Mouse (Mus musculus) CH12.LX (cell line): ENCODE data around the gene Serpine2.

Experiments used
- CTCF ChIP-seq, 2 experiments: IDR thresholded peaks in 1 of 2; conservative IDR thresholded peaks in 1 of 2; 2 replicates each; pipeline ENCODE4 v1.5.1; 2011 to 2012; ENCODE audit warnings: low read depth in 2 of 2, low read length in 2 of 2, improper control_type of control experiment in 1 of 2, inconsistent platforms in 1 of 2, mild to moderate bottlenecking in 1 of 2, moderate library complexity in 1 of 2
- EP300 ChIP-seq: IDR thresholded peaks from 2 replicates; pipeline ENCODE4 v1.6.1; 2011; ENCODE audit warnings: low read length, improper control_type of control experiment
- MAFK ChIP-seq: IDR thresholded peaks from 2 replicates; pipeline ENCODE4 v1.6.1; 2011; ENCODE audit warnings: low read length, improper control_type of control experiment; ENCODE audit not compliant: insufficient replicate concordance
- MYC ChIP-seq: IDR thresholded peaks from 2 replicates; pipeline ENCODE4 v1.6.1; 2011; ENCODE audit warnings: low read depth, mild to moderate bottlenecking, improper control_type of control experiment, low read length
- POLR2A ChIP-seq: IDR thresholded peaks from 2 replicates; pipeline ENCODE4 v1.6.1; 2011; ENCODE audit warnings: low read depth, mild to moderate bottlenecking, improper control_type of control experiment, low read length
- USF1 ChIP-seq: IDR thresholded peaks from 2 replicates; pipeline ENCODE4 v1.6.1; 2014; ENCODE audit warnings: low read depth, mild to moderate bottlenecking, inconsistent platforms, low read length, improper control_type of control experiment
- ZC3H11A ChIP-seq: IDR thresholded peaks from 2 replicates; pipeline ENCODE4 v1.6.1; 2012; ENCODE audit warnings: low read depth, mild to moderate bottlenecking, inconsistent platforms, low read length, improper control_type of control experiment
- ZKSCAN1 ChIP-seq: IDR thresholded peaks from 2 replicates; pipeline ENCODE4 v1.6.1; 2012; ENCODE audit warnings: low read depth, inconsistent platforms, low read length, improper control_type of control experiment, borderline replicate concordance
- ZNF384 ChIP-seq: IDR thresholded peaks from 2 replicates; pipeline ENCODE4 v1.6.1; 2012; ENCODE audit warnings: low read depth, low read length, improper control_type of control experiment, inconsistent platforms

- TF ChIP-seq EP300 (no peak), POLR2A (no peak), ZKSCAN1 (no peak), MAFK (no peak), ZNF384 (no peak), CTCF (conservative IDR thresholded peaks at IDR 0.05 in 1 of 2, IDR thresholded peaks at IDR 0.05 in 1 of 2; ENCODE audit: low read depth in 2 of 2, low read length in 2 of 2) (no peak), MYC (no peak), USF1 (no peak), ZC3H11A (no peak)
Measured at GRCm38 (mm10) chr1:79832719-79833404, 28.1 kb downstream of the Serpine2 start.
